Mouse (Mus musculus) thymus, postnatal 10 days (tissue): ENCODE data around the gene Mmp1b.
"Not testable (repeated sequence)": the region's sequence is repeated elsewhere in the genome, so short reads cannot be mapped to it uniquely, and the experiment has no call there.

Experiments used
- DNase-seq, 2 experiments: peaks; one replicate each; pipeline ENCODE4 v3.0.0; 2021; ENCODE audit warnings: low spot score in 2 of 2

Mmp1b gene

GRCm38 (mm10) chr9:7387947-7388346 is at the start of gene Mmp1b:
TSS of gene Mmp1b (minus strand) at chr9:7388047.
- DNase-seq, result no peak

GRCm38 (mm10) chr9:7396556-7396955 is 8.7 kb upstream of the Mmp1b start:
- not testable (repeated sequence) for DNase-seq

- DNase-seq, result no peak
These were observed 33.3 kb downstream of the Mmp1b start for GRCm38 (mm10) chr9:7354535-7354934.

GRCm38 (mm10) chr9:7345513-7345912 is 42.3 kb downstream of the Mmp1b start:
- DNase-seq, result no peak

- DNase-seq, result no peak
These were observed 43.7 kb downstream of the Mmp1b start, which contains the start of gene Mmp12 for GRCm38 (mm10) chr9:7344107-7344506. TSS of gene Mmp12 (plus strand) at chr9:7344381.

GRCm38 (mm10) chr9:7336740-7337483 is 50.9 kb downstream of the Mmp1b start:
- no peak for DNase-seq

- no peak for DNase-seq
These were observed 51.8 kb downstream of the Mmp1b start for GRCm38 (mm10) chr9:7335766-7336680.

- no peak for DNase-seq
These were observed 56.0 kb downstream of the Mmp1b start for GRCm38 (mm10) chr9:7331847-7332246.
